Mouse (Mus musculus) forebrain, embryonic 11.5 days (tissue): Measurements from ENCODE around the gene Inpp5k. TPM values are rescaled to one million over a fixed set of nuclear protein-coding genes. Genes with fewer than 3 reads are reported as not detected.

ENCODE experiments used
- ATAC-seq: fragments of 200-750 bp; cut with Nextera tagmentation; replicated peaks from 2 replicates; pipeline ENCODE4 v1.8.0; 2017; ENCODE audit warnings: moderate TSS enrichment; ENCODE audit not compliant: low FRiP score
- DNase-seq: peaks from one replicate; pipeline ENCODE4 v3.0.0-alpha.2; 2017; ENCODE audit warnings: low spot score
- H3K27ac ChIP-seq: fragments of 300-500 bp; sonication (generic); 2 replicates; pipeline ENCODE4 v1.5.1; 2014; ENCODE audit warnings: low read depth, low read length
- H3K27me3 ChIP-seq: fragments of 300-500 bp; sonication (generic); 2 replicates; pipeline ENCODE4 v1.6.1; 2014; ENCODE audit warnings: mild to moderate bottlenecking, low read length, mixed read lengths; ENCODE audit not compliant: control insufficient read depth, insufficient read depth
- H3K36me3 ChIP-seq: fragments of 300-500 bp; sonication (generic); 2 replicates; pipeline ENCODE4 v1.6.1; 2014; ENCODE audit warnings: mild to moderate bottlenecking, low read length, moderate library complexity, mixed read lengths; ENCODE audit not compliant: control insufficient read depth, insufficient read depth
- H3K4me1 ChIP-seq: fragments of 300-500 bp; sonication (generic); replicated peaks from 2 replicates; pipeline ENCODE4 v1.6.1; 2014; ENCODE audit warnings: low read length, mixed read lengths; ENCODE audit not compliant: control insufficient read depth, insufficient read depth
- H3K4me2 ChIP-seq: fragments of 300-500 bp; sonication (generic); 2 replicates; pipeline ENCODE4 v1.6.1; 2014; ENCODE audit warnings: low read depth, mild to moderate bottlenecking, low read length, moderate library complexity, mixed read lengths; ENCODE audit not compliant: severe bottlenecking
- H3K4me3 ChIP-seq: fragments of 300-500 bp; sonication (generic); 2 replicates; pipeline ENCODE4 v1.5.1; 2014; ENCODE audit warnings: low read depth, low read length
- H3K9ac ChIP-seq: fragments of 300-500 bp; sonication (generic); 2 replicates; pipeline ENCODE4 v1.6.1; 2014; ENCODE audit warnings: low read length
- H3K9me3 ChIP-seq: fragments of 300-500 bp; sonication (generic); 2 replicates; pipeline ENCODE4 v1.6.1; 2016; ENCODE audit warnings: low read length, mixed read lengths; ENCODE audit not compliant: control insufficient read depth
- WGBS: fragments of 180-500 bp; shearing (Covaris S2); extraction: QIAGEN DNeasy Blood & Tissue Kit; methylation state at CpG from one replicate; pipeline ENCODE4 v1.1.7; 2014; 5-methylcytosine and 5-hydroxymethylcytosine counted together
- polyA plus RNA-seq: library from polyadenylated mRNA; unstranded; fragments of >200 nt; fragmentation: Nextera tagmentation; extraction: Ambion mirVana; gene quantifications from 2 replicates; pipeline ENCODE4 v1.2.1, GENCODE M21; 2014

Inpp5k gene
- polyA plus RNA-seq: 20.8 and 24.6 TPM in 2 replicates

GRCm38 (mm10) chr11:75630645-75631229, at the start of gene Inpp5k:
TSS of gene Inpp5k (plus strand) at chr11:75630988.
- ATAC-seq: peak; percentile 99
- peak; percentile 97 for DNase-seq
- Histone ChIP-seq H3K27ac (peak within 1 kb of the TSS; percentile 55), H3K27me3 (no peaks in the 10 kb centered on the region), H3K4me2 (peak within 1 kb of the TSS; percentile 76), H3K9me3 (no peaks in the 10 kb centered on the region), H3K4me1 (peaks cover 6% of the 10 kb centered on the region; the same call in 1 of the 2 replicates), H3K4me3 (peak within 1 kb of the TSS; percentile 63), H3K9ac (peak within 1 kb of the TSS; percentile 67), H3K36me3 (peaks cover 3% of the 10 kb centered on the region; the same call in 1 of the 2 replicates)
- WGBS: under 1% methylated on average over 53 of the region's 53 CpGs

GRCm38 (mm10) chr11:75581495-75582149, 49.2 kb upstream of the Inpp5k start:
- DNase-seq (no peak), ATAC-seq (no peak)
- H3K27ac ChIP-seq: no peak overlapping the region
- WGBS: 93% methylated on average over 7 of the region's 7 CpGs
- H3K9me3 ChIP-seq: no peaks in the 10 kb centered on the region
- no peaks in the 10 kb centered on the region for H3K27me3 ChIP-seq
- H3K4me1 ChIP-seq: no peaks in the 10 kb centered on the region
- H3K4me3 ChIP-seq: no peak overlapping the region
- H3K9ac ChIP-seq: no peak overlapping the region
- H3K36me3 ChIP-seq: no peaks in the 10 kb centered on the region
- H3K4me2 ChIP-seq: no peak overlapping the region

- ATAC-seq (no peak), DNase-seq (no peak)
- Histone ChIP-seq H3K27ac (no peak overlapping the region), H3K9me3 (no peaks in the 10 kb centered on the region), H3K4me3 (no peak overlapping the region), H3K4me1 (no peaks in the 10 kb centered on the region), H3K4me2 (no peak overlapping the region), H3K36me3 (no peaks in the 10 kb centered on the region), H3K9ac (no peak overlapping the region), H3K27me3 (no peaks in the 10 kb centered on the region)
- WGBS: 77% methylated on average over 2 of the region's 2 CpGs
Observed at GRCm38 (mm10) chr11:75583521-75583920, 47.3 kb upstream of the Inpp5k start.

GRCm38 (mm10) chr11:75585061-75585460, 45.7 kb upstream of the Inpp5k start:
- H3K4me1 ChIP-seq: peaks cover 3% of the 10 kb centered on the region; the same call in 1 of the 2 replicates
- 84% methylated on average over 4 of the region's 4 CpGs for WGBS
- H3K27ac ChIP-seq: no peak overlapping the region
- H3K4me3 ChIP-seq: no peak overlapping the region
- H3K4me2 ChIP-seq: no peak overlapping the region
- no peaks in the 10 kb centered on the region for H3K9me3 ChIP-seq
- no peak for ATAC-seq
- H3K9ac ChIP-seq: no peak overlapping the region
- H3K27me3 ChIP-seq: no peaks in the 10 kb centered on the region
- H3K36me3 ChIP-seq: no peaks in the 10 kb centered on the region
- DNase-seq: no peak

GRCm38 (mm10) chr11:75585978-75586377, 44.8 kb upstream of the Inpp5k start:
- no peak for ATAC-seq

GRCm38 (mm10) chr11:75586963-75587362, 43.8 kb upstream of the Inpp5k start:
- H3K4me3 ChIP-seq: no peak overlapping the region

More at GRCm38 (mm10) chr11:75585978-75586377, 44.8 kb upstream of the Inpp5k start:
- Histone ChIP-seq H3K4me2 (no peak overlapping the region), H3K4me3 (no peak overlapping the region), H3K27ac (no peak overlapping the region), H3K36me3 (no peaks in the 10 kb centered on the region; the same call in 1 of the 2 replicates), H3K9me3 (no peaks in the 10 kb centered on the region), H3K9ac (no peak overlapping the region), H3K27me3 (no peaks in the 10 kb centered on the region), H3K4me1 (peaks cover 3% of the 10 kb centered on the region; the same call in 1 of the 2 replicates)
- WGBS: 80% methylated on average over 5 of the region's 5 CpGs
- DNase-seq: no peak

GRCm38 (mm10) chr11:75587493-75588284, 43.1 kb upstream of the Inpp5k start, which contains the start of gene Pitpna:
TSS of gene Pitpna (plus strand) at chr11:75588097.
- peaks cover 3% of the 10 kb centered on the region; the same call in 1 of the 2 replicates for H3K4me1 ChIP-seq
- peak; percentile 94 for ATAC-seq
- H3K36me3 ChIP-seq: no peaks in the 10 kb centered on the region; the same call in none of the 2 replicates
- H3K4me2 ChIP-seq: peak within 1 kb of the TSS; percentile 76
- peak; percentile 94 for DNase-seq
- H3K4me3 ChIP-seq: peak within 1 kb of the TSS; percentile 95
- WGBS: 6% methylated on average over 49 of the region's 49 CpGs
- H3K9ac ChIP-seq: peak within 1 kb of the TSS; percentile 88
- H3K27ac ChIP-seq: peak within 1 kb of the TSS; percentile 54
- no peaks in the 10 kb centered on the region for H3K27me3 ChIP-seq
- no peaks in the 10 kb centered on the region for H3K9me3 ChIP-seq

More at GRCm38 (mm10) chr11:75586963-75587362, 43.8 kb upstream of the Inpp5k start:
- H3K9ac ChIP-seq: peak overlapping the region; percentile 88; the same call in 1 of the 2 replicates
- 85% methylated on average over 5 of the region's 5 CpGs for WGBS
- H3K4me1 ChIP-seq: peaks cover 3% of the 10 kb centered on the region; the same call in 1 of the 2 replicates
- H3K36me3 ChIP-seq: no peaks in the 10 kb centered on the region; the same call in 1 of the 2 replicates
- H3K9me3 ChIP-seq: no peaks in the 10 kb centered on the region
- H3K27ac ChIP-seq: no peak overlapping the region
- H3K4me2 ChIP-seq: no peak overlapping the region
- ATAC-seq (no peak), DNase-seq (no peak)
- H3K27me3 ChIP-seq: no peaks in the 10 kb centered on the region

- no peak for DNase-seq
- ATAC-seq: peak; percentile 80
- Histone ChIP-seq H3K36me3 (no peaks in the 10 kb centered on the region; the same call in none of the 2 replicates), H3K27me3 (no peaks in the 10 kb centered on the region), H3K4me1 (peaks cover 3% of the 10 kb centered on the region; the same call in 1 of the 2 replicates), H3K4me2 (peak overlapping the region; percentile 76), H3K27ac (peak overlapping the region; percentile 54), H3K9me3 (no peaks in the 10 kb centered on the region), H3K4me3 (peak overlapping the region; percentile 95), H3K9ac (peak overlapping the region; percentile 88)
- 1% methylated on average over 36 of the region's 37 CpGs for WGBS
Observed at GRCm38 (mm10) chr11:75588285-75588941, 42.4 kb upstream of the Inpp5k start.
